Mouse (Mus musculus): Measurements from ENCODE around the gene Olfr1314. TPM values are rescaled to one million over a fixed set of nuclear protein-coding genes. Genes with fewer than 3 reads are reported as not detected.

Olfr1314 gene
- polyA plus RNA-seq (2012; fragmentation: generic; extraction: Trizol) = under 1 TPM; 0.02 to 0.08 TPM

GRCm38 (mm10) chr2:112096681-112097080 is at the start of gene Olfr1314:
Gene Olfr1314 (minus strand): TSS chr2:112096781.

GRCm38 (mm10) chr2:112140029-112140428 is 43.4 kb upstream of the Olfr1314 start, which contains the start of gene Olfr1317:
Gene Olfr1317 (plus strand): TSS chr2:112140329.

DNA sequence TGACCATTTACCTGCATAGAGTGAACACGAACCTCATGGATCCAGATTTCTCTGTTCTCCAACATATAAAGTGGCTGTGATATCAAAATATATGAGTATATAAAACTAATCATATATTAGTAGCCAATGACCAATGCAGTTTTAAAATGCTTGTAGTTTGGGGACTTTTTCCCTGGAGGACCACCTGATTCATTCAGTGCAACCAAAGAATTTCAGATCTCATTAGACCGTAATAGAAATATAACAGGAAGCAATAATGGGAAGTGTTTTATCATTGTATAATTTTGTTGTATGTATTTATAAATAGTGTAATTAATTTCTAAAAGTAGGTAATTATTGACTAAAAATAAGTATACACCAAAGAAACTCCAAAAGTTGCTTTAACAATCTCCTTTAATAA is 38.3 kb upstream of the Olfr1314 start, which contains the start of gene Olfr1316:
Gene Olfr1316 (minus strand): TSS at position 101 of the 400 bp plus-strand sequence.

DNA sequence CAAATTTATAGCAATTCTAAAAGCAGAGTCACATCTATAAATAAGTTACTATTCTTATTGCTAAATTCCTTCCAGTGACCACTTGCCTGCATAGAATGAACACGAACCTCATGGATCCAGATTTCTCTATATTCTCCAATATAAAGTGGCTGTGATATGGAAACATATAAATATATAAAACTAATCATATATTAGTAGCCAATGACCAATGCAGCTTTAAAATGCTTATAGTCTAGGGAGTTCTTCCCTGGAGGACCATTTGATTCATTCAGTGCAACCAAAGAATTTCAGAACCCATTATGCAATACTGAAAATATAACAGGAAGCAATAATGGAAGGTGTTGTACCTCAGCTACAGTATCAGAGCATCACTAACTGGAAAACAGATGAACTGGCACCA is 18.8 kb upstream of the Olfr1314 start, which contains the start of gene Olfr1315-ps1:
Gene Olfr1315-ps1 (minus strand): TSS at position 101 of the 400 bp plus-strand sequence.

GRCm38 (mm10) chr2:112077743-112078142 is 18.8 kb downstream of the Olfr1314 start, which contains the start of gene Olfr1313:
Gene Olfr1313 (minus strand): TSS chr2:112077843.

DNA sequence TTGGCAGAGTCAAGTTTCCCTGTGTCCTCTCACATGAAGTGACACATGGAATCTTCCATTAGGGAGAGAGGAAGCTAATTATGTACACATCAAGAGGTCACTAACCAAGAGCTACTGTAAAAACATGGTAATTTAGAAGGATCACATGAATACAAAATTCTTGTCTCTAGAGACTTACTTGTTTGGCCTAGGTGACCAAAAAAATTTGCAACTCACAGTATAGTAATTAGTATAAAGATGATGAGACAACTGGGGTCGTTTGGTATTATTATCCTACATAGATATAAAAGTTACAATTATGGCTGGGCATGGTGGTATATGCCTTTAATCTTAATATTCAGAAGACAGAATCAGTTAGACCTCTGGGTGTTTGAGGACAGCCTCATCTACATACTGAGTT is 46.4 kb downstream of the Olfr1314 start, which contains the start of gene Olfr1312:
Gene Olfr1312 (minus strand): TSS at position 101 of the 400 bp plus-strand sequence.

Other genes with a start within 250 kb of the Olfr1314 start
- gene Olfr1305, start 219.6 kb downstream of the Olfr1314 start, polyA plus RNA-seq (2012; fragmentation: generic; extraction: Trizol) = not detected
- not detected for gene Olfr1306, start 180.5 kb downstream of the Olfr1314 start, polyA plus RNA-seq (2012; fragmentation: generic; extraction: Trizol)
- gene Olfr1307, start 147.3 kb downstream of the Olfr1314 start, polyA plus RNA-seq (2012; fragmentation: generic; extraction: Trizol) = not detected
- not detected for gene Olfr1308, start 131.8 kb downstream of the Olfr1314 start, polyA plus RNA-seq (2012; fragmentation: generic; extraction: Trizol)
- not detected for gene Olfr1309, start 106.5 kb downstream of the Olfr1314 start, polyA plus RNA-seq (2012; fragmentation: generic; extraction: Trizol)
- gene Olfr1310, start 84.1 kb downstream of the Olfr1314 start, polyA plus RNA-seq (2012; fragmentation: generic; extraction: Trizol) = not detected
- gene Olfr1311, start 72.4 kb downstream of the Olfr1314 start, polyA plus RNA-seq (2012; fragmentation: generic; extraction: Trizol) = not detected
- gene Olfr1312, start 46.5 kb downstream of the Olfr1314 start, polyA plus RNA-seq (2012; fragmentation: generic; extraction: Trizol) = not detected
- gene Olfr1313, start 18.9 kb downstream of the Olfr1314 start, polyA plus RNA-seq (2012; fragmentation: generic; extraction: Trizol) = not detected
- under 1 TPM in 1 of 2 experiments, not detected in 1; 0.04 TPM for gene Olfr1315-ps1, start 18.7 kb upstream of the Olfr1314 start, polyA plus RNA-seq (2012; fragmentation: generic; extraction: Trizol)
- under 1 TPM; 0.02 to 0.08 TPM for gene Olfr1316, start 38.2 kb upstream of the Olfr1314 start, polyA plus RNA-seq (2012; fragmentation: generic; extraction: Trizol)
- under 1 TPM in 1 of 2 experiments, not detected in 1; 0.18 TPM for gene Olfr1317, start 43.5 kb upstream of the Olfr1314 start, polyA plus RNA-seq (2012; fragmentation: generic; extraction: Trizol)
- under 1 TPM in 1 of 2 experiments, not detected in 1; 0.18 TPM for gene Olfr1318, start 57.4 kb upstream of the Olfr1314 start, polyA plus RNA-seq (2012; fragmentation: generic; extraction: Trizol)
- gene Lpcat4, start 142.7 kb upstream of the Olfr1314 start, polyA plus RNA-seq (2012; fragmentation: generic; extraction: Trizol) = 10 to 100 TPM in 1 of 2 experiments, 1 to 10 TPM in 1; 9.9 to 19.1 TPM
- not detected for gene Nutm1, start 162.5 kb upstream of the Olfr1314 start, polyA plus RNA-seq (2012; fragmentation: generic; extraction: Trizol)
- gene Nop10, start 165.1 kb upstream of the Olfr1314 start, polyA plus RNA-seq (2012; fragmentation: generic; extraction: Trizol) = 100 to 1,000 TPM; 102 to 154 TPM
- 1 to 10 TPM in 1 of 2 experiments, under 1 TPM in 1; 0.42 to 5.9 TPM for gene Slc12a6, start 169.0 kb upstream of the Olfr1314 start, polyA plus RNA-seq (2012; fragmentation: generic; extraction: Trizol)
- not detected for gene Gm21985, start 169.5 kb upstream of the Olfr1314 start, polyA plus RNA-seq (2012; fragmentation: generic; extraction: Trizol)